Mouse (Mus musculus): Measurements from ENCODE around the gene Ascc1. TPM values are rescaled to one million over a fixed set of nuclear protein-coding genes. Genes with fewer than 3 reads are reported as not detected.
A peak's percentile ranks its signal among the peaks of the same experiment; 100 is the strongest.

Gene Ascc1
- polyA plus RNA-seq, 1 experiment: 99.2 TPM

DNA sequence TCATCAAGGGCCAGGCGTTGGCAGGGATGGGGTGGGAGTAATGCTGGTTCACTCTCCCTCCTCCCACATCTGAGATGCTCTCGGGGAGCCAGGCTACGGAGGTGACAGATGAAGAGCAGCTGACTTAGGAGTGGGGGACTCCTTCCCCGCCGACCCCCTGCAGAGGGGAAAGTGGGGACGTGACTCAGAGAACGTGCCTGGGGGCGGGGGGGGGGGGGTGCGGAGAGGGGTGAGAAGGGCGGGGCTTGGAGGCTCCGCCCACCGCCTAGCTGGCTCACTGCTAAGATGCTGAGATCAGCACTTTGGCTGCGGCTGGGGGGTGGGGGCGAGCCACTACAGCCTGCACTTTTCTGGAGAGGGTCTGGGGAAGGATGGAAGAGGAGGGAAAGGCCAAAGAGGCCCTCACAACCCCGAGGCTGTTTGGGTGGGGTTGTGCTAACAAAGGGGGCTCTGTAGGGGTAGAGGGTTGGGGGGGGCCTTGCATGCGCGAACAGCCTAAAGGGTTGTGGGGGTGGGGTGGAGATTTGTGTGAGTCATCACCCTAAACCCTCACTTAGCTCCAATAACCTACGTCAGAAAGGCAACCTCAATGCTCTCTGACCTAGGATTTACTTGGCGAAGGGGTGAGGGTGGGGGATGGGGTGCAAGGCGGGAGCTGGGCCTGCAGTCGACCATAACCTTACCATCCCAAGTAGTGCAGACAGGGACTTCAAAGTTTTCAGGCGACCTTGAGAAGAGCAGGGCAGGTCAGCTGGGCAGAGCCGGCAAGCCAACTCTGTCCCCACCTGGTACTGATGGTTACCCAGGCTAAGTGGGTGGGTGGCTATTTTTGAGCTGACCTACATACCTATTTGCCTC is 37.9 kb upstream of the Ascc1 start:
- no peak for TF ChIP-seq POLR2A (IDR thresholded peaks at IDR 0.05; ENCODE audit: control insufficient read depth, low read depth, low read length)
- no peak for TF ChIP-seq CTCF (IDR thresholded peaks at IDR 0.05; ENCODE audit: control insufficient read depth, insufficient read depth, insufficient replicate concordance, low read depth, low read length)
- H3K27me3 ChIP-seq (ENCODE audit: control insufficient read depth, insufficient read depth, low read length): no peaks in the 10 kb centered on the region
- no peak overlapping the region for H3K27ac ChIP-seq (ENCODE audit: control insufficient read depth, insufficient read depth, low read depth, low read length)
- peaks cover 8% of the 10 kb centered on the region for H3K4me1 ChIP-seq (ENCODE audit: control insufficient read depth, insufficient read depth, low read length)
- H3K4me3 ChIP-seq (ENCODE audit: control insufficient read depth, low read depth, low read length): no peak overlapping the region
- no peaks in the 10 kb centered on the region for H3K36me3 ChIP-seq (ENCODE audit: control insufficient read depth, insufficient read depth, low read length)

DNA sequence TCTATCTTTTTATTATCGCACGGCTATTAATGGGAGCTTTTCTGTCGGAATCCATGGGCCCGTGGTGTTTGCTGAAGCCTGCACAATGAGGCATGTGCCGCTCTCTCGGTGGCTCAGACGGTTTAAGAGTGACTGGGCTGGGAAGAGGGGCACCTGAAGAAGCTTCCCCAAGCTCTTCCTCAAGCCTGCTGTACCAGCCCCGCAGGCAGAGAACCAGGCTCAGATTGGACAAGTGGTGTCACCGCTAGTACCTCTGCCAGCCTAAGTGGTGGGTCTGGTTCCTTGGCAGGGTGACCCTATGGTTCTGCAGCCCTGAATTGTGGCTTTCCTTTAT is 37.3 kb upstream of the Ascc1 start:
- Histone ChIP-seq H3K36me3 (ENCODE audit: control insufficient read depth, insufficient read depth, low read length) (no peaks in the 10 kb centered on the region), H3K27me3 (ENCODE audit: control insufficient read depth, insufficient read depth, low read length) (no peaks in the 10 kb centered on the region), H3K4me3 (ENCODE audit: control insufficient read depth, low read depth, low read length) (no peak overlapping the region), H3K4me1 (ENCODE audit: control insufficient read depth, insufficient read depth, low read length) (peaks cover 9% of the 10 kb centered on the region), H3K27ac (ENCODE audit: control insufficient read depth, insufficient read depth, low read depth, low read length) (no peak overlapping the region)
- TF ChIP-seq CTCF (IDR thresholded peaks at IDR 0.05; ENCODE audit: control insufficient read depth, insufficient read depth, insufficient replicate concordance, low read depth, low read length): no peak
- no peak for TF ChIP-seq POLR2A (IDR thresholded peaks at IDR 0.05; ENCODE audit: control insufficient read depth, low read depth, low read length)

DNA sequence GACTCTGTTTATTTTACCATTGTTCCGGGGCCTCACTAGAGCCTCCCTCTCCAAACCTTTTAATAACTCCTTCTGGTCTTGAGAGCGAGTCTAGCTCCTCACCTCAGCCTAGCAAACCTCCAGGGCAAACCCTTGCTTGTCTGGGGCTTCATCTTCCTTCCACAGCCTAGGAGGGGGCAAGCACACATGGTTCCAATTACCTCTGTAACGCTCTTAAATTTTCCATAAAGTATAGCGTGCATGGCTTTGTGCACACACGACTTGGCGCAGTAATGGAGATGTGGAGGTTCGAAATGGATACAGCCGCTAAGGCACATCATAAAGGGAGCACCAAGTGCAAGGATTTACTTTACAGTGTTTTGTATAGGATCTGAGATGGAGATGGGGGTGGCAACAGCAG is 36.8 kb upstream of the Ascc1 start:
- Histone ChIP-seq H3K36me3 (ENCODE audit: control insufficient read depth, insufficient read depth, low read length) (no peaks in the 10 kb centered on the region), H3K4me3 (ENCODE audit: control insufficient read depth, low read depth, low read length) (no peak overlapping the region), H3K27ac (ENCODE audit: control insufficient read depth, insufficient read depth, low read depth, low read length) (no peak overlapping the region), H3K27me3 (ENCODE audit: control insufficient read depth, insufficient read depth, low read length) (no peaks in the 10 kb centered on the region), H3K4me1 (ENCODE audit: control insufficient read depth, insufficient read depth, low read length) (peaks cover 13% of the 10 kb centered on the region)
- TF ChIP-seq POLR2A (IDR thresholded peaks at IDR 0.05; ENCODE audit: control insufficient read depth, low read depth, low read length) (no peak), CTCF (IDR thresholded peaks at IDR 0.05; ENCODE audit: control insufficient read depth, insufficient read depth, insufficient replicate concordance, low read depth, low read length) (no peak)

DNA sequence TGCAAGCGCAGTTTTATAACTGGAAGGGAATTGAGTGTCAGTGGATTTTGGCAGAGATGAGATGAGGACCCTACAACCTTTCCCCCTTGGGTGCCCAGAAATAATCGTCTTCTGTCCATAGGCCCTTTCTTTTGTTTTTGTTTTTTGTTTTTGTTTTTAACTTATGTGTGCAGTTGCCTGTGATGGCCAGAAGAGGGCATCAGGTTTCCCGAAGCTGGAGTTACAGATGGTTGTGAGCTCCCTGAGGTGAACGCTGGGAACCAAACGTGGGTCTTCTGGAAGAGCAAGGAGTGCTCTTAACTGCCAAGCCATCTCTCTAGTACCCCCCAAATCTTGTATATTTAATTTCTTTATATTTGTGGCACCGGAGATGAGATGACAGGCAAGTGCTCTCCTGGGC is 35.9 kb upstream of the Ascc1 start:
- no peak overlapping the region for H3K27ac ChIP-seq (ENCODE audit: control insufficient read depth, insufficient read depth, low read depth, low read length)
- TF ChIP-seq CTCF (IDR thresholded peaks at IDR 0.05; ENCODE audit: control insufficient read depth, insufficient read depth, insufficient replicate concordance, low read depth, low read length) (peak; percentile 23; the same call in 1 of the 2 replicates), POLR2A (IDR thresholded peaks at IDR 0.05; ENCODE audit: control insufficient read depth, low read depth, low read length) (no peak)
- H3K4me3 ChIP-seq (ENCODE audit: control insufficient read depth, low read depth, low read length): no peak overlapping the region
- no peaks in the 10 kb centered on the region for H3K36me3 ChIP-seq (ENCODE audit: control insufficient read depth, insufficient read depth, low read length)
- peaks cover 13% of the 10 kb centered on the region for H3K4me1 ChIP-seq (ENCODE audit: control insufficient read depth, insufficient read depth, low read length)
- H3K27me3 ChIP-seq (ENCODE audit: control insufficient read depth, insufficient read depth, low read length): no peaks in the 10 kb centered on the region

DNA sequence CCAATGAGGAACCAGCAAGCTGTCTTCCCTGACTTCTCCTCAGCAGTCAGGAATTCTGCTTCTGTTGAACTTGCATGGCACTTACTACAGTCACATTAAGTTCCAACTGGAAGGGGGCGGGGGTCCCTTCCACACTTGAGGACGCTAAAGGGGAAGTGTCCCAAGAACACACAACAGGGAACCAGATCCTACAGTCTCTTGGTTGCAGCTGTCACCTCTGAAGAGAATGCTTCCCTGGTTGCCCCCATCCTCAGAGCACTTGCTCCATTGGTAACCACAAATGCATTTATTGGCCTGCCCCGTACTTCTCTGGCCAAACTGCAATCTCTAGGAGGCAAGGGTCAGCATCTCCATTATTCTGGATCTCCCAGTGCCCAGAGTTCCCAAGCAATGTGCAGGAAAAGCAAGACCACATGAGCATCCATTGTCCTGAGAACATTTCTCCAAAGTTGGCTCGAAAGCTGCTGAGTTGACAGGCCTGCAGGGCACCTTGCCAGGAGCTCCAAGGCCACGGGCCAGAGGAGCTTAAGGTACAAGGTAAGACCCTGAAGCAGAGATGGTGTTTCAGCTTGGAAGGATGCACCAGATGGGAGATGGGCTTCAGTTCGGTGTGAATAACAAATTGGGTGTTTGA is 35.2 kb upstream of the Ascc1 start:
- Histone ChIP-seq H3K27me3 (ENCODE audit: control insufficient read depth, insufficient read depth, low read length) (no peaks in the 10 kb centered on the region), H3K36me3 (ENCODE audit: control insufficient read depth, insufficient read depth, low read length) (no peaks in the 10 kb centered on the region), H3K4me3 (ENCODE audit: control insufficient read depth, low read depth, low read length) (no peak overlapping the region), H3K27ac (ENCODE audit: control insufficient read depth, insufficient read depth, low read depth, low read length) (peak overlapping the region; percentile 47; the same call in 1 of the 2 replicates), H3K4me1 (ENCODE audit: control insufficient read depth, insufficient read depth, low read length) (peaks cover 13% of the 10 kb centered on the region)
- TF ChIP-seq POLR2A (IDR thresholded peaks at IDR 0.05; ENCODE audit: control insufficient read depth, low read depth, low read length) (no peak), CTCF (IDR thresholded peaks at IDR 0.05; ENCODE audit: control insufficient read depth, insufficient read depth, insufficient replicate concordance, low read depth, low read length) (no peak)

DNA sequence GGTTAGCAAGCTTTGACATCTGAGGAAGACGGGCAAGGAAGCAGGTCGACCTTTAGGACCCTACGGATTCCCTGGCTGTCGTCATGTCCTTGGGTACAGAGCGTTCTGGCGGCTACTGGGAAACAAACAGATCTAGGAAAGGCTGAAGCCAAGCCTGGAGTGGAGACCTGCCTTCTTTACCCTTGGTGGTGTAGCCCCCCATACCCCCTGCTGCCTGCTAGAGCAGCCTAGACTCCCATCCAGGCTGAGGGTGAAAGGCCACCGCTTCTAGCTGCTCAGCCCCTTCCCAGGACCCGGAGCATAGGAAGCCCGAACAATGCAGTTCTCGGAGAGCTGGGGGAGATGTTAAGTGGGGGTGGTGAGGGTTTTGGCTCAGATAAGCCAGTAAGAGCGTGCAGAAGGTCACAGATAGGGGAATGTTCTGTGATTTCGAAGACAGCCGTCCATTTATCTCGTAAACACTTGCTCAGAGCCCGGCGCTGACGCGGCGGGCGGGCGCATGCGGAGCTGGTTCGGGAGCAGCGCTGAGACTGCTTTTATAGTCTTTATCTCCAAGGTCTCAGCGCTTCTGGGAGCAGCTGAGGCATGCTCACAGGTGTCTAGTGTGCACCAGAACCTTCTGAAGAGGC is 32.7 kb upstream of the Ascc1 start:
- TF ChIP-seq CTCF (IDR thresholded peaks at IDR 0.05; ENCODE audit: control insufficient read depth, insufficient read depth, insufficient replicate concordance, low read depth, low read length) (no peak), POLR2A (IDR thresholded peaks at IDR 0.05; ENCODE audit: control insufficient read depth, low read depth, low read length) (no peak; the same call in 1 of the 2 replicates)
- H3K27me3 ChIP-seq (ENCODE audit: control insufficient read depth, insufficient read depth, low read length): no peaks in the 10 kb centered on the region
- H3K4me1 ChIP-seq (ENCODE audit: control insufficient read depth, insufficient read depth, low read length): peaks cover 13% of the 10 kb centered on the region
- peak overlapping the region; percentile 82 for H3K27ac ChIP-seq (ENCODE audit: control insufficient read depth, insufficient read depth, low read depth, low read length)
- H3K36me3 ChIP-seq (ENCODE audit: control insufficient read depth, insufficient read depth, low read length): no peaks in the 10 kb centered on the region
- peak overlapping the region; percentile 49 for H3K4me3 ChIP-seq (ENCODE audit: control insufficient read depth, low read depth, low read length)

DNA sequence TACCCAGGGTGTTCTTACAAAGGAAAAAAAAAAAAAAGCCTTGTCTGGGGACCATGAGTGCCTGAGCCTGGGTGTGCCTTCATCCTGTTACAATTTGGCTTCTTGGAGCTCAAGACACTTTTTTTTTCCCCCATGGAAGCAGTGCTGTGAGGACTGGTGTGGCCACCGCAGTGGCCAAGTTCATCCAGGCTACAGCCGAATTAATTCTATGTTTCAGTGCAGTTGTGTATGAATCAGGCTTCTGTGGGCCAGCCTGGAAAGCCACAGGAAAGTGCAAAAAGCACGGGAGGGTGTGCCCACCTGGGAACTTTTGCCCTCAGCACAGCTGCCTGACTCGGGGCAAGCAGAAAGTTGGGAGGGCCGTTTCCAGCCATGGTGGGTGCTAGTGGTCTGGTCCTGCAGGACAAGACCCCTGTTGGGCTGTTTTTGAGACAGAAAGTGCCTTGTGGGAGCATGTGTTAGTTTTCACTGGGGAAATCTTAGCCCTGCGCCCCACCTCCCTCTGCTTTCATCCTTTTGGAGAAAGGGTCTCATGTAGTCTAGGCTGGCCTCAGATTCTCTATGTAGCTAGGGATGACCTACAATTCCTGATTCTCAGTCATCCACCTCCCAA is 32.0 kb upstream of the Ascc1 start:
- no peak for TF ChIP-seq CTCF (IDR thresholded peaks at IDR 0.05; ENCODE audit: control insufficient read depth, insufficient read depth, insufficient replicate concordance, low read depth, low read length)
- TF ChIP-seq POLR2A (IDR thresholded peaks at IDR 0.05; ENCODE audit: control insufficient read depth, low read depth, low read length): no peak
- no peaks in the 10 kb centered on the region for H3K36me3 ChIP-seq (ENCODE audit: control insufficient read depth, insufficient read depth, low read length)

More for the DNA sequence above, 32.0 kb upstream of the Ascc1 start:
- H3K4me3 ChIP-seq (ENCODE audit: control insufficient read depth, low read depth, low read length): no peak overlapping the region; the same call in 1 of the 2 replicates
- H3K27me3 ChIP-seq (ENCODE audit: control insufficient read depth, insufficient read depth, low read length): no peaks in the 10 kb centered on the region
- H3K27ac ChIP-seq (ENCODE audit: control insufficient read depth, insufficient read depth, low read depth, low read length): peak overlapping the region; percentile 82
- H3K4me1 ChIP-seq (ENCODE audit: control insufficient read depth, insufficient read depth, low read length): peaks cover 15% of the 10 kb centered on the region

All from testis, adult 2 months (tissue).